Mouse (Mus musculus) layer of hippocampus, postnatal 25 days (tissue): ENCODE results near the gene Ybx1. TPM values are rescaled to one million over a fixed set of nuclear protein-coding genes. Genes with fewer than 3 reads are reported as not detected.

Experiments used
- DNase-seq, 2 experiments: peaks; one replicate each; pipeline ENCODE4 v3.0.0; 2022; ENCODE audit warnings: mixed read lengths in 2 of 2, low spot score in 1 of 2; ENCODE audit errors: extremely low spot score in 1 of 2
- total RNA-seq, 2 experiments: library from RNA; stranded (reverse); gene quantifications; 2 replicates each; pipeline ENCODE4 v1.2.3; 2021

The Ybx1 gene
- total RNA-seq, 2 experiments from 2014 or later: 287 to 320 TPM

DNA sequence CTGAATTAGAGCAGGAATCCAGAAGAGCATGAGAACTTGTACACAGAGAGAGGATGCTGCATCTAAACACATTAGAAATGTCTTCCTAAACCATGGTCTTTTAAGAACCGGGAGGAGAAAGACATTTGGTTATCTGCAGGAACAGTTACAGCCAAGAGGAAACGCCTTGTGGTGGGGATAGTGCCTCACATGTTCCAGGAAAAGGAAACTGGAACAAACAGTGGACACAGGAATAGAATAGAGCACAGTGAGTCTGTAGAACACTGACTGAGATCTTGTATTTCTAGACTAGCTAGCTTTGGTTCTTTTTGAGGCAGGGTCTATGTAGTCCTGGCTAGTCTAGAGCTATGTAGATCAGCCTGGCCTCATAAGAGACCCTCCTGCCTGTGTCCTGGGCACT lies 19.2 kb downstream of the Ybx1 start:
- no peak for DNase-seq

DNA sequence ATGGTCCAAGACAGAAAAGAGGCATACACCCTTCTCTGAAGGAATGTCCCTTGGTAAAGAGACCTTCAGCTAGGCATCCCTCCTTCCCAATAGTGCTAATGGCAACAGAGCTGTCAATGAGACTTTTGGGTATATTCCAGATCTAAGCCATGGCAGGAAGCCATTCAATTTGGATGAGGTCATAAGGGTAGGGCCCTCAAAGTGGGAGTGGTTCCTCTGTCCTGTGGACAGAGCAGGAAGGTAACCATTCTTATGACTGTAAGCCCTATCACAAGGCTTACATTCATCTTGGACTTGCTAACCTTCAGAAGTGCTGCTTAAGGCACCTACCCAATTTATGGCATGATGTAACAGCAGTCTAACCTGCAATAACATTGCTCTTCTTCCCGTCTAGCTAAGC lies 19.8 kb downstream of the Ybx1 start:
- DNase-seq: no peak

DNA sequence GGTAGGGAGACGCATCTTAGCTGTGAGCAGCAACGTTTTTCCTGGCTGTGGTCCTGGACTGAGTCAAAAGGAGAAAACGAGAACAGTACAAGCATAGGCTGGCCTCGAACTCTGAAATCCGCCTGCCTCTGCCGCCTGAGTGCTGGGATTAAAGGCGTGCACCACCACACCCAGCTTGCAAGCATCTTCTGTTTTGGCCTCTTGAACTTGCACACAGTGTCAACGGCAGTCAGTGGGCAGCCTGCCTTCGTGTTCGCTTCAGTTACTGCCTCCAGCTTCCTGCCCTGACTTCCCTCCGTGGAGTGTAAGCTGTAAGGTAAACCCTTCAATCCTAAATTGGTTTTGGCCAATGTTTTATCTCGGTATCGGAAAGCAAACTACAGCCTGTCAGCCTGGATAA lies 27.8 kb downstream of the Ybx1 start:
- no peak for DNase-seq

DNA sequence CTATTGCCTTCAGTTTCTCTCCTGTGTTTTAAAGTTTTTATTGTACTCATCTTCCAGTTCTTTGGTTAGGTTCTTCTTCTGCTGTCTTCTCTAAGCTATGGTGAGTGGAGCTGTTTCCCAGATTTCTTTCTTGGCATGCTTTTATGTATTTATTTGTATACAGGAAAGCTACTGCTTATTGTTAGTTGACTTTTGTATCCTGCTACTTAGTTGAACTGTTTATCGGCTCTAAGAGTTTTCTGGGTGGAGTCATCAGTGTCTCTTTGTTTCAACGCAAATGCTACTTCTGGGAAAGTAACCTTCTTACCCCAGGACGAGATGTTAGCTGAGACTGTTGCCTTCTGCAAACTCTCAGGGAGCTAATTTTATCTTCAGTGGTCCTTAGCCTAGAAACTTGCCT lies 30.9 kb downstream of the Ybx1 start:
- DNase-seq: no peak

DNA sequence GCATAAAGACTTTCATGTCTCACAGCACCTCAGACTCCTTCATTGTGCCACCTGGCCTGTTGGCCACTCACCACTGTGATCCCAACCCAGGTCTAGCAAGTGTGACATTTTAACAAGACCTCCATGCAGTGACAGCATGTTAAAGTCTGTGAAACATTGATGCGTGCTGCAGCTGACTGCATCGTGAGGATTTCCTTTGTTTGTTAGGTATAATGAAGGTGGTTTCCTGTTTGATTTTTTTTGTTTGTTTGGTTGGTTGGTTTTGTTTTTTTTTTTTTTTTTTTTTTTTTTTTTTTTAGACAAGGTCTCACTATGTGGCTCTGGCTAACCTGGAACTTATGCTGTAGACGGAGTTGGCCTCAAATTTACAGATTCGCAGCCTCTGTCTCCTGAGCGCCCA lies 31.9 kb downstream of the Ybx1 start:
- DNase-seq: no peak

DNA sequence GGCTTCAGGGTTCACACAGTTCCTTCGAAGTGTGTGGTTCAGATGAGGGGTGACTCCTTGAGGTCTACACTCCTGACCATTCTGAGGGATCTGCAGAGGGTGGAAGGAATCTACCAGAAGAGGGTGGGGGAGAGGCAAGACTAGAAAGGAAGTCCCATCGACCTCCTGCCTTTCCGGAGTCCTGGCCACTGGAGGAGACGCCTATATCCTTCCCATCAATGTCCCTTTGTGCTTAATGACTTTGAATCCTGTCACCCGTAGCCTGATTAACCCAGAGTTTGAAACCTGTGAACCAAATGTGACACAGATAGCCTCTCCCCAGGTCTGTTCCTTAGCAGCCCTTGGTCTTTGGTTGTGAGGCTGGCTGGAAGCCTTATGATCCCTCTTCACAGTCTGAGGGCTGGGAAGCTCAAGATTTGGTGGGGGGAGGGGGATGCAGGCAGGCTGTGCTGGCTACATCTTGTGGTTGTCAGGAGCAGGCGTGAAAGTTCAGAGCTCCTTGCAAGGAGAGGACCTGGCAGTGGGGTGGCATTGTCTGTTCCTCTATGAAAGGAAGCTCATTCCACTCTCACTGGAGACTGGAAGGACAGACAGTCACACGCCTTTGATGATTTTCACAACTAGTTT lies 33.2 kb downstream of the Ybx1 start:
- DNase-seq: no peak

DNA sequence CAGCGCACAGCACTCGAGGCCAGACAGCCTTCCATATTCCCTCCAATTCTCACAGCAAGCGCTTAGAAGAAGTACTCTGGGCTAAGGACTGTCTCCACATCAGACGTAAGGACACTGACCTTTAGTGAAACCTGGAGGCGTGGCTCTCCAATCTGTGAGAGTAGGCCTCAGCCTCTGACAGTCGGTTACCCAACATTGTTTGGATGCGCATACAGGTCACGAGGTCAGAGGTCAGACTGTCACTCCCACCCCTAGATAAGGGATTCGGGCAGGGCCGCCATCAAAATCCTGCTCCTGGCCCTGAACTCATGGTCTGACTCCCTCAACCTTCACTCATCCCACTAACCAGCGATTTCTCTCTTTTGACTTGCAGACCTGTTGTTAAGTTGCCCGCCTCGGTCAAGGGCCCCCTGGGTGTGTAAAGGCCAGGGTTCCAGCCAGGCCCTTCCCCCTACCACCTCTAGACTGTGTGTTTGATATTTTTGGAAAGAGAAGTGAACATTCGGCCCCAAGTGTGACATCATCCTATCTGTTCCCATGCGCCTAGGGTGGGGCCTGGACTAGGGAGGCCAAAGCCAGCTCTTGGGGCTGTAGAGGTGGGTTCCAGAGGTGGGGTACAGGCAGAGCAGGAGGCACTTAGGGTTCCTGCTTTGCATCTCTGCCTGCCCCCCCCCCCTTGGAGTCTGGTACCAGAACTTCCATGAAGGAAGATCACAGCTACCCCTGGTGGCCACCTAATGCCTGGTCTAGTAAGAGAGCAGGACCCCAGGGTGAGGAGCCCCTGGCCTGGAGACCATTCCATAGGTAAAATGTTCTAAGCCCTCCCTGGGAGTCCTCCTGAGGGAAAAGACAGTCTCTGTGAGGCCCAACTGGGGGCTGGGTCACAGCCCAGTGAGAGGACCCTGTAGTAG lies 34.8 kb downstream of the Ybx1 start:
- no peak for DNase-seq

DNA sequence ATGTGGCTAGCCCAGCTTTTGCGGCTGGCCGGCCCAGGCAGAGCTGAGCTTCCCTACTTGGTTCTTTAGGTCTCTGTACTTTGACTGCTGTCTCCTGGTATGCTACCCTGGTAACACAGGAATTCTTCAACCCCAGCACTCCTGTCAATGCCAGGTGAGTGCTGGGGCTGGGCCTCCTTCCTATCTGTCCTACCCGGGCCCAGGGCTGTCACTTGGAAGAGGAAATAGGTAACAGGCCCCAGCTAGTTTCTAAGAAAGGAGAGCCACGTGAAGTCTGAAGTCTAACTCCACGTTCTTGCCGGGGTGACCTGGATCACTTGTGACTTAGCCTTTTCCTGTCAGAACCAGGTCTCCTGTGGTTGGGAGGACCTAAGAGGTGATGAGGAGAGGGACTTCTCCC lies 37.3 kb downstream of the Ybx1 start:
- DNase-seq: no peak

DNA sequence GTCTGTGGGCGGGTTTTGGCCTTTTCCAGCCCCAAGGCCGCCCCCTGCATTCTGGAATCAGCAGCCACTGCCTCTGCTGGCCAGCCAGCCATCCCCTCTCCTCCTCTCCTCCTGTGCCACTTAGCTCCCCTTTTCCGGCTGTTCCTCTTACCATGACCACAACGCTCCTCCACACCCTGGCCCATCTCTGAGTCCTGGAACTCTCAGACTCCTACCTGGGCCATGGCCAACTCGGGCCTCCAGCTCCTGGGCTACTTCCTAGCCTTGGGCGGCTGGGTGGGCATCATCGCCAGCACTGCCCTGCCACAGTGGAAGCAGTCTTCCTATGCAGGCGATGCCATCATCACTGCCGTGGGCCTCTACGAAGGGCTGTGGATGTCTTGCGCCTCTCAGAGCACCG lies 39.1 kb downstream of the Ybx1 start, which contains the start of gene Cldn19:
TSS of gene Cldn19 (plus strand) at position 64 of the 400 bp plus-strand sequence.
- no peak for DNase-seq

DNA sequence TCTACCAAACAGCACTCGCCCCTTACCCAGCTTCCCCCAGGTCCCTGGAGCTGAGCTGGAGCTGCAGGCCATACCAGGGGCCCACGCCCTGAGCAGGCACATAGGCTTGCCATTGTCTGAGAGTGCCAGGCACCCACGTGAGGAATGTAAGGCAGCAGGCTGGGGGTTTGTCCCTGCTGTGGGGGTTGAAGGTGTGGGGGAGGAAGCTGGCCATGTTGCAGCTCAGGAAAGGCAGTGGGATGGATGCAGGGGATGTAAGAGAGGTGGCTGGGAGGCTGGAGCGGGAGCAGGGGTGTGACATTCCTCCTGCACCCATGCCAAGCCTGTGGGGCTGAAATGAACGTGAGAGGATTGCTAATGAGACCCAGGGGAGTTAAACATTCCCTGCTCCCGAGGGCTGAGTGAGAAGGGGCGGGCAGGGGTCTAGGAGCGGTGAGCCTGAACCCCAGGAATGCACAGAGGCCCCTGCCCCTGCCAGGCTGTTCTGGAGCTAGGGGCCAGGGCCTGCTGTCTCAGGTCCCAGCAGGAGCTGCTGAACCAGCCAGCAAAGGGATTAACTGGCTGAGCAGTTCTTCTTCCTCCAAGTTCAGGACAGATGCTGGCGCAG lies 40.3 kb downstream of the Ybx1 start:
- no peak for DNase-seq

DNA sequence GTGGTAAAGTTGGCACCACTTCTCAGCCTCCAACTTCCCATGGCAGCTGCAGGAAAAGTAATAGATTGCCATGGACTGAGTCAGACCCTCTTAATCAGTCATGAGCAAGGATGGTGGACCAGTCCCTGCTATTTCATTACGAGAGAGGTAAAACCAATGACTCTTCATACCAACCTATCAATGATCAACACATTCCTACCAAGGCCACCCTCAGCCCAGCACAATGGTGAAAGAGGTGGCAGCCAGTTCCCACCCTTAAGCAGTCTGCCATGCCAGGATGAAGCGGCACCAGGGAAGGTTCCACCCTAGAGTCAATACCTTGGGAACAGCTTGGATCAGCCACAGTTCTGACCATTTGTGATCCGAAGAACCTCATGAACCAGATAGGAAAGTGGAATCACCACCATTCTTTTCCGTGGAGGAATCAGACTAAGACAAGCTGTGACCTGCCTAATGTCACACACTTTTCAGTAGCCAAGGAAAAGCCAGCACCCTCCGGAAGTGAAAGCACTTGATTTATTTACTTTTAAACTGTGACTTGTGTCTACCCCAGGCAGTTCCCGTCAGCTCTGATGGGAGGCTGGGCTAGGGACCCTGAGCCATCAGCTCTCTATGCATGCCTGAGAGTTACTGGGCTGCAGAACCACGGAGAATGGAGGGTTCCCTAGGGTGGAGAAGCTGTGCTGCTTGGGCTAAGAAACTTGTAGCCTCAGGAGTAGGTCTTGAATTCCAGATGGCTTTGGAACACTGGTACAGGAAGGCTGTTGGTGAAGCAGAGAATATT lies 42.2 kb downstream of the Ybx1 start:
- no peak for DNase-seq

DNA sequence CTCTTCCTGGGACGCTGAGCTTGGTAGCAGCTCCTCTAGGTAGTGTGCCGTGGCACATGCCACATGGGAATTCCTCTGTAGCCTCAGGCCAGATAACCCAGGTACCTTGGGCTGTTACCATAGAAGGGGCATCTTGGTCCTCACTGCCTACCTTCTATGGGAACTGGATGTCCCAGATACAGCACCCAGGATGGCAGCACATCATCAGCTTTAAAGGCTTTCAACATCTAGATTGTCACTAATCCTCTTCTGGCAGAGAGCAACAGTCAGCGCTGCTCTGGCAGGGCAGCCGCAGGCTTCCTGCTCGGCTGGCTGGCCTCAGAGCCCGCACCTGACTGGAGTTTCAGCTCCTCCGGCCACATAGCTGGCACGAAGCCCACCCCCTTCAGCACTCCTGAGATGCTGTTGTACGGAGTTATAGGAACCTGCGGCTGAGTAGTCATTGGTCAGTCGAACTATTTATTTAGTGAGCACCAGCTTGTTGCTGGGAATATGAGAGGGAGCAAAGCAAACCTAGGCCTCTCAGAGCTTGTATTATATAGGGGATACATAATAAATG lies 45.9 kb downstream of the Ybx1 start:
- no peak for DNase-seq

DNA sequence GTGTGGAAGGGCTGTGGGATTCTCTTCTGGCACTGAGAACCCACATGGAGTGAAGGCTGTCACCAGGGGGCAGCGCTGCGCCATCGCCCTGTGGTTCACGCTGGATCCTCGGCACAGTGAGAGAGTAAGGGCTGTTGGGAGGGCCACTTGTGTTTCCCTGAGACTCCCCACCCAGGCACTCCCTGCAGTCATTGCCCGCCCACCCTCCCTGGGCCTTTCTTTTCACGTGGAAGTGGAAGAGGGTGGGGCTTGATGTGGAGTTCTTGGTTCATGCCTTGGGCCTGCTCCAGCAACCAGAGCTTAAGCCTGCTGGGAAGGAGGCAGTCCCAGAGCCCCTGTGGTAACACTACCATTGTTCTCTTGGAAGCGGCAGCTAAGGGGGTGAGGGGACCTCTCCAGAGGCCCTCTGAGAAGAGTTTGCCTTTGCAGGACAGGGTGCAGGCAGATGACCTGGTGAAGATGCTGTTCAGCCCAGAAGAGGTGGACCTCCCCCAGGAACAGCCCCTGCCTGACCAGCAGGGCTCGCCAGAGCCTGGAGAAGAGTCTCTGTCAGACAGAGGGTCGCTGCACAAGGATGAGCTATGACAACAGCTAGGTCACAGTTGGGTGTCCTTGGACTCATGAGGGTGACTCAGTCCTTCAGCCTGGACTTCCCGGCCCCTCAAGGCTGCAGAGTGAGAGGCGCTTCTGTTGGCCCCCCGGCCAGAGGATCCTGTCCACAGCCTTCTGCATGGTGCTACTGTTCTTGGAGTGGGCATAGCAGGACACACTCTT lies 46.8 kb downstream of the Ybx1 start:
- DNase-seq: peak; percentile 60 to 76

DNA sequence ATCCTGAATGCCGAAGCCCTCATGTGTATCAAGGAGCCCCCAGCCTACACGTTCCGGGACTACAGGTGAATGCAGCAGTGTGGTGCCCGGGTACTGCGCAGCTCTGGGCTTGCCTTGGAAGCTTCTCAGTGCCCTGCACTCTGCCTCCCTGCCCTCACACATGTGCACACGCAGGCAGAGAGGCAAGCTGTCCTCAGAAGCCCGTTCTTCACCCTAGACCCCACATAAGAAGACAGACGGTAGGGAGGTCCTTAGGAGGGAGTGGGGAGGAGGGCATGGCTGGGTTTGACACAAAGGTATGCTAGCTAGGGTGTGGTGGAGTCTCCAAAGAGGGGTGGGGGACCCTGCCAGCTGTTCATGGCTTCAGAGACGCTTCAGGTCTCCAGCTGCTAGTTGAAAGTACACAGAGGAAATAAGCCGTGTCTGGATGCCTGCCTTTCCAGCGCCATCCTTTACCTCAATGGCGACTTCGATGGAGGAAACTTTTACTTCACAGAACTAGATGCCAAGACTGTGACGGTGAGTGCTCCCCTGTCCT lies 47.6 kb downstream of the Ybx1 start:
- DNase-seq: no peak

DNA sequence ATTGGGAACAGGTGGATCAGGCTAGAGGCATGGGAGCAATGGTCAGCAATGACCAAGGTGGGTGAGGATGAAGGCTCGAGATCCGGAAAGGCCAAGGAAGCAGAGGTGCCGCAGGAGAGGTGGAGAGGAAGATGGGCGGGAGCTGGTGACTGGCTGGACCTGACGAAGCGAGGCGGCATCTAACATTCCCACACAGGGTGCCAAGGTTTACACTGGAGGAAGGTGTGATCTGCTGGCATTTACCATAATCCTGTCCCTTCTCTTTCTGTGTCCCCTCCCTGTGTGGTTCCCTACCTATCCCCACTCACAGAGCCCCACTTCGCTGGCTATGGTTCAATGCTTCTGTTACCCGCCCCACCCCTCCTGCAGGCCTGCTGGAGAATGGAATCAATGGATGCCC lies 48.4 kb downstream of the Ybx1 start:
- DNase-seq: no peak

DNA sequence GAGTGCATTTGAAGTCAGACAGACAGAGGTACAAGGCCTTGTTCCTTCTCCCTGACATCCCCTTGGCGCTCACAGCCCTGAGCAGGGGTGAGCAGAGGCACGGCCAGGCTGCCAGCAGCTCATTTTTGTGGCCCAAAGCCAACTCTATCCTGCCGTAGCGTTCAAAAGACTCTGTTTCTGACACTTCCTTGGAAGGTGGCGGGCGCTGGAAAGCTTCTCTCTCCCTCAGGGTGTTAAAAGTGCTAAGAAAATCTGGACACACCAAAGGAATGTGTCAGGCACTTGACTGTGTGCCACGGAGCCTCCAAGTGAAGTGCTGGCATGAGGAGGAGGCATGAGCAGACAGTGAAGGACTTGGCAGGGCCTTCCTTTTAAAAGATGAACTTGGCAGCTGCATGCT lies 48.8 kb downstream of the Ybx1 start:
- DNase-seq: no peak

DNA sequence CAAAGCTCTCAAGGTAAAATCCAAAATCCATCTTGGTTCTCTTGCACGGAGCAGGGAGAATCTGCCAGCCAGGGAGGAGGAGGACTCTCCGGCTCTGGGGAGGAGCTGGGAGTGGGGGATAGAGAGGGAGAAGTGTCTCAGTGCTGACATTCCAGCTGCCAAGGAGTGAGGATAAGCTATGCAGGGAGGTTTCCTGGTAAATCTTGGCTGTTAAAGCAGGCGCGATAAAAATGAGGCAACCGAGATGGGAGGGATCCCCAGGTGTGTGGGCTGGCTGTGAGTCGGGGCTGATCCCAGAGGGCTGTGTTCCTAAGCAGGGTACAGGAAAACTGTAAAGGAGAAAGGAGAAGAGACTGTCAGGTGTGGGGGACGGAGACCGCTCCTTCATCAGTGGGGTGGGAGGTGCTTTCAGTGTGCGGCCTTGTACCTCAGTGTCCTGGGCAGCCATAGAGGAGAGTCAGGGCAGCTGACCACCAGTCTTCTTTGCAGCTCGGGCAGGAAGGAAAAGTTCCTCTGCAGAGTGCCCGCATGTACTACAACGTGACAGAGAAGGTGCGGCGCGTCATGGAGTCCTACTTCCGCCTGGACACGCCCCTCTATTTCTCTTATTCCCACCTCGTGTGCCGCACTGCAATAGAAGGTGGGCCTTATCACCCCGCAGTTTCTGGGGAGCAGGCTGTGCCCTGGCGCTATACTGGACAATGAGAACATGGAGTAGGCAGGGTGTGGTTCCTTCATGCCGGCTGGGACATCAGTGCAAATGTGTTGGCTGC lies 49.8 kb downstream of the Ybx1 start:
- DNase-seq: no peak

DNA sequence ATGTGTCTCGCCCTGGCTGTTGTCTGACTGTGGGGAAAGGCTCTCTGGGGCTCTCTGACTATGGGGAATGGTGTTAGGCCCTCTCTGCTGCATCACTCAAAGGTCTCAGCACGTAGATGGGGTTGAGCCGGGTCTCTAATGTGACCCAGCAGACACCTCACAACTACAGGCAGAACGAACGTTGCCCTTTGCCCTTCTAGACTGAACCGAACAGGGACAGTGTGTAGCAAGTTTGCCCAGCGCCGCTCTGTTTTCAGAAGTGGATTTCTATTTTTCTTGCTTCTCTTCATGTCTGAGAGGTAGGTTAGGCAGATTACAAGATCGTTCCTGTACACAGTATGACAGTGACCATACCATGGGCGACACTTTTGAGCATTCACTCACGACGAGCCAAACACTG lies 51.8 kb downstream of the Ybx1 start:
- no peak for DNase-seq

DNA sequence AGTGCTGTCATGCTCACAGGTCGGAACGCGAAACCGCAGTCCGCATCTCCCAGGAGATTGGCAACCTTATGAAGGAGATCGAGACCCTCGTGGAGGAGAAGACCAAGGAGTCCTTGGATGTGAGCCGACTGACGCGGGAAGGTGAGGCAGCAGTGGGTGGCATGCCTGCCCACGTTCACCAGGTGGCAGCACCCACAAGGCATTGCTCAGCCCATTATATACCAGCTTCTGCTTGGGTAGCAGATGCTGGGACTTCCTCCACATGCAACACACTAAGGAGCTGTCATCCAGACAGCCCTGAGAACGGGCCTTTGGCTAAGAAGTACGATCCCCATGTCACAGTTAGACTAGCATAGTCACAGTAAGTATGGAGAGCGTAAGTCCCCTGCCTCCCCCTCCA lies 52.7 kb downstream of the Ybx1 start:
- peak; percentile 34 to 56 for DNase-seq
